Mouse (Mus musculus) mature B cell (primary cell): Measurements from ENCODE around the gene Klhl36.

Experiments used
- in situ Hi-C: fragments of 300-500 bp; cut with MboI; formaldehyde crosslinking; loops from 2 replicates; pipeline ENCODE4 v1.14.3; 2019

Klhl36 gene

DNA sequence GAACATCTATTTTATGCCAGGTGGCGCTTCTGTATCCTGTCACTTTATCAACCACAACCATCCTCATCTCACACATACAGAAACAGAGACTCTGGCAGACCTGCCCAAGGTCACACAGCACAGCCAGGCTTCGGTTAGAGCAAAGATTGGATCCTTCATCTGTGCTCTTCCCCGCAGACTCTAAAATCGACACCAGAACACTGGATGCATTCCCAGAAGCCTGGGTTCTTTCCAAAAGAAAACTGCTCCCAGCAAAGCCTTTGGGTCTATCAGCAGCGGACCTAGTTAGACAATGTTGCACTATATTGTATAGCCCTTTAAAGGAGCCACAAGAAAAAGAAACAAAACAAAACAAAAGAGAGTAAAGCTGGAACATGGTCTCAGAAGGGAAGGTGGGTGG, 26.8 kb upstream of the Klhl36 start:
- in situ Hi-C loops = no loop called here

DNA sequence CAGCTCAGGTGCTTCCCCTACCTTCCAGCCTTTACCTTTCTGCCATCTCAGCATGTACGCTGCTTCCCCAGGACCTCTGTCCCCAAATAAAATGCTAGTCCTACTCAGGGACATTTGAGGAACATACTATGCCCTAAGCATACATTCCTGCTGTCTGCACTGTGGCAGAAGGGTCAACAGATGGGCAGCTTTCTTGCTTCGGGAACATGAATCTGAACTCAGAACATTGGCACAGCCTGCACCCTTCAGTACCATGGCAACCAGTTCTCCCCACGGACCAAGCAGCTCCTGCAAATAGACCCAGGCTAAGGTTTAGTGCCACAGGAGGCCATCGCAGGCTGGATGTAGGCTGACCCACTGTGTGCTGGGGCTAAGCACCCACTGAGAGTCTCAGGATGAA, 25.2 kb upstream of the Klhl36 start:
- in situ Hi-C loops = no loop called here

GRCm38 (mm10) chr8:119837553-119838071, 24.5 kb upstream of the Klhl36 start:
- in situ Hi-C loops = no loop called here

- in situ Hi-C loops = no loop called here
These were observed 23.7 kb upstream of the Klhl36 start for GRCm38 (mm10) chr8:119838100-119838982.

- in situ Hi-C loops = no loop called here
These were observed 23.1 kb upstream of the Klhl36 start for GRCm38 (mm10) chr8:119838983-119839340.

DNA sequence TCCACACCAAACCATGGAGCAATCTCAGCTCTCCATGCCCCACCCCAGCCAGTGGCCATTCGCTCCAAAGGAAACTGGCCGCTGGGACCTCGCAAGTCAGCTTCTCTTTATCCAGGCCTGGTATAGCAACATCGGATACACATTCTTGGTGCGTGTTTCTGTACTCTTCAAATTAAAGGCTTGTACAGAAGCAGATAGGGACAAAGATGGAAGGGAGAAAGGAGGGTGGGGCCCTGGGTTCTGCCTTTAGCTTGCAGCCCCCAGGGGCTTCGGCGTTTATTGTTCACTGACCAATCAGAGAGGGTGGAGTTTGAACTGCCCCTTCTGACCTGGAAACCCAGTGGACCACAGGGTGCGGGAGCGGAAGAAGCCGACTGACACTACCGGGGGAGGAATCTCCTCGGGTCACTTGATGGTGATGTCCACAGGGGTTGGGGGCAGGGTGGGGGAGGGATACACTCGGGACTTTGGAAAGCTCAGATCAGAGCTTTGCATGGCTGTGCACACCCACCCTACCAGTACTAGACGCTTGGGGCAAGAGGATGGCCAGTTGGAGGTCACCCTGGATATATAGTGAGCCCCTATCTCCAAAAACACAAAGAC, 22.5 kb upstream of the Klhl36 start:
- in situ Hi-C loops = loop anchor here (5.0 to 10.0 kb wide), 2 partner anchors 57 to 135 kb away; partner anchors contain the start of gene Atp2c2

- in situ Hi-C loops = loop anchor here (5.0 to 10.0 kb wide), 2 partner anchors 58 to 136 kb away; partner anchors contain the start of gene Atp2c2
These were observed 21.7 kb upstream of the Klhl36 start, which contains the start of gene Cotl1 for GRCm38 (mm10) chr8:119840275-119840808. Gene Cotl1 (minus strand): TSS chr8:119840544.

GRCm38 (mm10) chr8:119840905-119841411, 21.1 kb upstream of the Klhl36 start:
- in situ Hi-C loops = loop anchor here (5.0 to 10.0 kb wide), 2 partner anchors 59 to 136 kb away; partner anchors contain the start of gene Atp2c2

- in situ Hi-C loops = loop anchor here (5.0 to 10.0 kb wide), 2 partner anchors 61 to 139 kb away; partner anchors contain the start of gene Atp2c2
These were observed 18.6 kb upstream of the Klhl36 start for GRCm38 (mm10) chr8:119843444-119843843.

DNA sequence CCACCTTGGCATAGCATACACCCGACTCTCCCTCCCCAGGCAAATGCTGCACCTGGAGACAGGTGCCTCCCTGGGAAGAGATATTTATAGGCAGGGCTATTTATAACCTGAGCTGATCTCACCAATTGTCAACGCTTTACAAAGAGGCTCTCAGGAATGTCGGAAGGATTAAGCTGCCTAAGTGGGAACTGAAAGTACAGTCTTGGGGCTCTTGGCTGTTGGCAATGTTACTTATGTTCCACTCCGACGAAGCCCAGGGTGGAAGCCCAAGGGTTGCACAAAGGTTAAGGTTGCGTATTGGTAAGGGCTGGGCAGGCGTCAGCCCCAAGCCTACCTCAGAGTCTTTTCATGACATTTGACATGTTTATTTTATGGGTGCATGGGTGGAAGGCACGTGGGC, 17.5 kb upstream of the Klhl36 start:
- in situ Hi-C loops = loop anchor here (5.0 to 10.0 kb wide), 2 partner anchors 62 to 140 kb away; partner anchors contain the start of gene Atp2c2

- in situ Hi-C loops = loop anchor here (10.0 kb wide), 1 partner anchor 141 kb away; the partner anchor contains the start of gene Atp2c2
These were observed 16.3 kb upstream of the Klhl36 start for GRCm38 (mm10) chr8:119845741-119846140.

DNA sequence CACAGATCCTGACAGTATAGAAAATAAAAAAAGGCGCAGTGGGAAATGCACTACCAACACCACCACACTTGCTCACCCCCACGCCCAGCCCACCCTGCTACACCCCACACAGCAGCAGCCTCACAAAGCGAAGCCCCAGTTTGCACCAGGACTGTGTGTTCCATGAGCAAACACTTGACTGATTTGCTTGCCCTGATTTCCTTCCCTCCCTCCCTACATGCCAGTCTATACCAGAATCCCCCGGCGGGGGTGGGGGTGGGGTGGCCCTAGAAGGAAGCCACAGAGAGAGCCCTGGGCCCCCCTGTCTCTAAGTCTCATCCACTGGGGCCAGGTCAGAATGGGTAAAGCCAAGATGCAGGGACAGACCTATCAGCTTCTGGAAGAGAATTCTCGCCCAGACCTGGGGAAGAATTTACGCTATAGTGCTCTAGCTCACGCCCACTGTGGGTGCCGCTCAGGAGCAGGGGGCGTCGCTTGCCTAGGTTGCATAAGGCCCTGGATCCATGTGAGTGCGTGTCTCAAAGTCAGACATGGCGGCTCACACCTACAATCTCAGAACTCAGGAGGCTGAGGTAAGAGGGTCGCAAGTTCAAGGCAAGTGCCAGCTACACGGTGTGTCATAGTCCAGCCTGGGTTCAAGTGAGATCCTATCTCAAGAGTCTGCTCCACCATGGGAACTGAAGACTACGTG, 14.7 kb upstream of the Klhl36 start:
- in situ Hi-C loops = loop anchor here (10.0 kb wide), 1 partner anchor 143 kb away; the partner anchor contains the start of gene Atp2c2

DNA sequence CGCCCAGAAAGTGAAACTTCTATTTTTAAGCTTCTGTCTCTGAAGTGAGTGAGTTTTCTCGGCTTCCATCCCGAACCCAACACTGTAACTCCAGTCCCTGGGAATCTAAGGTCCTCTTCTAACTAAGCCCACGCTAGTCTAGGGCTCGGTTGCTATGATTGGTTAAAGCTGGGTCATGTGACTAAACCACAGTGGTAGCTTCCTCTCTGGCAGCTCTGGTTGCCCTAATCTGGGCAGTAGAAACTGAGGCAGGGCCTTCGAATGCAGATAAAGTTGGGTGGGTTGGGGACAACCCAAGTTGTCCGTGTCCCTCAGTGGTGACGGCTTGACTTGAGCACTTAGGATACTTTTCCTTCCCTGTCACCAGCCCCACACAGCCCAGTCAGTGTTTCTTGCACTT, 8.5 kb upstream of the Klhl36 start:
- in situ Hi-C loops = no loop called here

GRCm38 (mm10) chr8:119854035-119854434, 8.0 kb upstream of the Klhl36 start:
- in situ Hi-C loops = no loop called here

DNA sequence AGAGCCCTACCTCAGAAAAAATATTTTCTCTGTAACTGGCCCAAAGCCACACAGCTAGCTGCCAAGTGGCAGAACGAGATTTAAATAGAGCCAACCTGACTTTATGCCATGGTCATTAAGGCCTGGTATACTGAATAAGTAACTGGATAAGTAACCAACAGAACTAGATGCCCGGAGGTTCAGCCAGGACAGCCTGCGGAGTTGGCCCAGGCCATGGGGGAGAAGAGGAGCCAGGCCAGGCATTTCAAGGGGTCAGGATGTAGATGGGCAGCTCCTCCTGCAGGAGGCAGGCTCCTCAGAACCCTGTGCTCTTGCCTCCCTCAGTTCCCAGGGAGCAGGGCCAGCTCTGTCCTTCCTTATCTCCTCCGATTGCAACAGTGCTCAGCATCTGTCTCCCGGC, 6.4 kb upstream of the Klhl36 start:
- in situ Hi-C loops = no loop called here

DNA sequence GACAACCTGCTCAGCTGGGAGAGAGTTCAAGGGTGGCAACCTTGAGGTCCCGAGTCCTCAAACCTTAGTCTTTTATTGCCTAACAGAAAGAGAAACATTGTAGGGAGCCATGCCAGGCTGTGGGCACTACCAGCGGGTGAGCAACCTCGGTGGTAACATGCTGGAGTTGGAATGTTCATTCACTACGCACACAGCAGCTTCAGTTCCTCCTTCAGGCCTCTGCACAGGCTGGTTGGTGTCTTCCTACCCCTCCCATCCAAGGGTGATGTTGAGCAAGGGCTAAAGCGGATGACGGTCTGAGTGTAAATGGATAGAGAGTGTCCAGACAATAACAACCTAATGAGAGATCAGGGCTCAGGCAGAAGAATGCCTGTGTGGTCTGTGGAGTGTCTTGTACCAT, 4.3 kb upstream of the Klhl36 start:
- in situ Hi-C loops = no loop called here

DNA sequence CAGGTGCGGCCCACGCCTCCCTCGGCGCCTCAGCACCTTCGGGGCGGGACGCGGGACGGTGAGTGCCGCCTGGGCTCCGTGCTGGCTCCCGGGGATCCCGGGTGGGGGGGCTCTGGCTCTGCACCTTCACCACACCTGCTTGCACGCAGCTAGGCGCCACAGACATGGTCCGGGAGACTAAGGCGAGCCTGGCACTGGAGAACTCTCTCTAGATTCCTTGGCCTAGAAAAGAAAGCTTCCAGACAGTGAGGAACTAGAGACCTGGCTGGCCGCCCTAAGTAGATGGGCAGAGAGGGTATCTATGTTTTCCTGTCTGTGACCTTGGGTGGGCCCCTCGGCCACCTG, 296 bp downstream of the Klhl36 start:
- in situ Hi-C loops = no loop called here

- in situ Hi-C loops = no loop called here
These were observed 683 bp downstream of the Klhl36 start for GRCm38 (mm10) chr8:119862749-119863148.

DNA sequence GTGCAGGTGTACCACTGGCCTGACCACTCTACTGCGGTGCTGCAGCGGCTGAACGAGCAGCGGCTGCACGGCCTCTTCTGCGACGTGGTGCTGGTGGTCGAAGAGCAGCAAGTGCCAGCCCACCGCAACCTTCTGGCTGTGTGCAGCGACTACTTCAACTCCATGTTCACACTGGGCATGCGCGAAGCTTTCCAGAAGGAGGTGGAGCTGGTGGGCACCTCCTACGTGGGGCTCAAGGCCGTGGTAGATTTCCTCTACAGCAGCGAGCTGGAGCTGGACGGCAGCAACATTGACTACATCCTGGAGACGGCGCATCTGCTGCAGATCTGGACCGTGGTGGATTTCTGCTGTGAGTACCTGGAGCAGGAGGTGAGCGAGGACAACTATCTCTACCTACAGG, 7.5 kb downstream of the Klhl36 start:
- in situ Hi-C loops = loop anchor here (5.0 kb wide), 1 partner anchor 48 kb away; no protein-coding TSS in a partner anchor

DNA sequence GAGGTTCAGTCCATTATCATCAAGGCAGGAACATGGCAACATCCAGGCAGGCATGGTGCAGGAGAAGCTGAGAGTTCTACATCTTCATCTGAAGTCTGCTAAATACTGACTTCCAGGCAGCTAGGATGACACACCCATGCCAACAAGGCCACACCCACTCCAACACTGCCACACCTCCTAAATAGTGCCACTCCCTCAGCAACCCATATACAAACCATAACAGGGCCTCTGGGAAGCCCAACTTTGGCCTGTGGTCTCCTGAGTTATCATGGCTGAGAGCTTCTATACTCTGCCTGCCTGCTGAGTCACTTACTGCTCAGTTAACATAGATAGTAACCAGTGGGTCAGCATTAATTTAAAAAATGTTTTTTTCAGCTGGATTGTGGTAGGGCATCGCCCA, 11.1 kb downstream of the Klhl36 start:
- in situ Hi-C loops = no loop called here

GRCm38 (mm10) chr8:119881301-119881700, 19.2 kb downstream of the Klhl36 start:
- in situ Hi-C loops = no loop called here
